Mouse (Mus musculus) kidney, adult 2 months (tissue): ENCODE data around the gene Capn1. TPM values are rescaled to one million over a fixed set of nuclear protein-coding genes. Genes with fewer than 3 reads are reported as not detected.

Experiments used
- DNase-seq: peaks from one replicate; pipeline ENCODE4 v3.0.0; 2021
- H3K27ac ChIP-seq: fragments of 200-500 bp; 2 replicates; pipeline ENCODE4 v1.5.1; 2012; ENCODE audit warnings: low read depth, low read length, control low read depth, inconsistent platforms; ENCODE audit not compliant: insufficient read depth
- H3K27me3 ChIP-seq: fragments of 200-500 bp; replicated peaks from 2 replicates; pipeline ENCODE4 v1.6.1; 2012; ENCODE audit warnings: mild to moderate bottlenecking, moderate library complexity, low read length, inconsistent platforms; ENCODE audit not compliant: control insufficient read depth, insufficient read depth
- H3K36me3 ChIP-seq: fragments of 200-500 bp; 2 replicates; pipeline ENCODE4 v1.6.1; 2012; ENCODE audit warnings: mild to moderate bottlenecking, moderate library complexity, low read length, inconsistent platforms; ENCODE audit not compliant: control insufficient read depth, insufficient read depth
- H3K4me1 ChIP-seq: fragments of 200-500 bp; 2 replicates; pipeline ENCODE4 v1.6.1; 2011; ENCODE audit warnings: low read length; ENCODE audit not compliant: control insufficient read depth, insufficient read depth
- H3K4me3 ChIP-seq: fragments of 200-500 bp; 2 replicates; pipeline ENCODE4 v1.5.1; 2011; ENCODE audit warnings: mild to moderate bottlenecking, low read depth, low read length, control low read depth; ENCODE audit not compliant: insufficient read depth
- CTCF ChIP-seq: fragments of 200-500 bp; conservative IDR thresholded peaks from 2 replicates; pipeline ENCODE4 v1.5.1; 2011; ENCODE audit warnings: low read depth, mild to moderate bottlenecking, control low read depth, low read length, moderate library complexity, mixed read lengths; ENCODE audit not compliant: insufficient read depth, insufficient read length
- POLR2A ChIP-seq: fragments of 200-500 bp; IDR thresholded peaks from one replicate; pipeline ENCODE4 v1.6.1; 2011; ENCODE audit warnings: low read depth, low read length, control low read depth
- WGBS: fragments of 180-500 bp; shearing (Covaris S2); methylation state at CpG from one replicate; pipeline ENCODE4 v1.1.7; 2018; 5-methylcytosine and 5-hydroxymethylcytosine counted together
- polyA plus RNA-seq: library from polyadenylated mRNA; depleted of rRNA; stranded (reverse); fragments of >200 nt; gene quantifications from 2 replicates; pipeline ENCODE4 v1.2.3, GENCODE M21; 2012

Gene Capn1
- polyA plus RNA-seq, 1 experiment, result 38.0 TPM

DNA sequence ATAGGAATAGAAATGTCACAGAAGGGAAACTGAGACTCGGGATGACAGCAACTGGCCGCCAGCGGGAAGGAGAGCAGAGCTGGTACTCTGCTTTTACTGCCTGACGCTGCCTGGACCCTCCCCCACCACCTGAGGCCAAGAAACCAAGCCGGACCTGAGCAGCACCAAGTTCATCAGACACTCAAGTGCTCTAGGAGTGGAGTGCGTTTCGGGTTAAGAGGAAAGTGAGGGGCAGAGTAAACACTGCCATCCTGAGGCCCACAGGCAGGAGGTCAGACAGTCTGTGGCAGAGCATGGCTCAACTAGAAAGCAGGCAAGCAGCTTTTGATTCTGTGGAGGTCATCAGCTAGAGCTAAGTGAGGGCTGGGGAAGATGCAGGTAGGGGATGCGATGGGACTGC is 7.4 kb upstream of the Capn1 start:
- Histone ChIP-seq H3K27ac (no peak overlapping the region), H3K27me3 (no peaks in the 10 kb centered on the region), H3K4me1 (no peaks in the 10 kb centered on the region), H3K4me3 (no peak overlapping the region), H3K36me3 (no peaks in the 10 kb centered on the region)
- TF ChIP-seq POLR2A, result no peak
- no peak for TF ChIP-seq CTCF
- 63% methylated on average over 8 of the region's 8 CpGs for WGBS
- no peak for DNase-seq

DNA sequence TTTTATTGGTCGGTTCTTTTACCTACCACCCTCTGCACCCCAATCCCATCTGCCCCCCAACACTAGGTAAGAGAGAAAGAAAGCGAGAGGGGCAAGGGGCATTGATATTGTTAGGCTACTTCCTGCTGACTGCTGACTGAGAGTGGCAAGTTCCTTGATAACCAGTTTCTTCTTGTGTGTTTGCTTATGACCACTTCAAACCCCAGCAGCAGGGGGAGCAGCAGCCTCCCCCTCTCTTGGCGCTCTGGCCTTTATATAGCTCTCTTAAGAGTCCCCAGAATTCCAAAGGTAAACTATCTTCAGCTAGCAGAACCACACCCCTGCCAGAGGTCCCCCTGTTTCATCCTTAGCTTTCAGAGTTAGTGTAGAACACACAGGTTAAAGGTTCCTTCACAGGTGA is 4.6 kb upstream of the Capn1 start:
- no peaks in the 10 kb centered on the region for H3K27me3 ChIP-seq
- no peak for TF ChIP-seq CTCF
- no peak for TF ChIP-seq POLR2A
- H3K4me1 ChIP-seq, result no peaks in the 10 kb centered on the region
- H3K27ac ChIP-seq, result no peak overlapping the region
- no peak for DNase-seq
- WGBS, result 66% methylated on average over 3 of the region's 3 CpGs
- H3K4me3 ChIP-seq, result no peak overlapping the region
- H3K36me3 ChIP-seq, result no peaks in the 10 kb centered on the region

DNA sequence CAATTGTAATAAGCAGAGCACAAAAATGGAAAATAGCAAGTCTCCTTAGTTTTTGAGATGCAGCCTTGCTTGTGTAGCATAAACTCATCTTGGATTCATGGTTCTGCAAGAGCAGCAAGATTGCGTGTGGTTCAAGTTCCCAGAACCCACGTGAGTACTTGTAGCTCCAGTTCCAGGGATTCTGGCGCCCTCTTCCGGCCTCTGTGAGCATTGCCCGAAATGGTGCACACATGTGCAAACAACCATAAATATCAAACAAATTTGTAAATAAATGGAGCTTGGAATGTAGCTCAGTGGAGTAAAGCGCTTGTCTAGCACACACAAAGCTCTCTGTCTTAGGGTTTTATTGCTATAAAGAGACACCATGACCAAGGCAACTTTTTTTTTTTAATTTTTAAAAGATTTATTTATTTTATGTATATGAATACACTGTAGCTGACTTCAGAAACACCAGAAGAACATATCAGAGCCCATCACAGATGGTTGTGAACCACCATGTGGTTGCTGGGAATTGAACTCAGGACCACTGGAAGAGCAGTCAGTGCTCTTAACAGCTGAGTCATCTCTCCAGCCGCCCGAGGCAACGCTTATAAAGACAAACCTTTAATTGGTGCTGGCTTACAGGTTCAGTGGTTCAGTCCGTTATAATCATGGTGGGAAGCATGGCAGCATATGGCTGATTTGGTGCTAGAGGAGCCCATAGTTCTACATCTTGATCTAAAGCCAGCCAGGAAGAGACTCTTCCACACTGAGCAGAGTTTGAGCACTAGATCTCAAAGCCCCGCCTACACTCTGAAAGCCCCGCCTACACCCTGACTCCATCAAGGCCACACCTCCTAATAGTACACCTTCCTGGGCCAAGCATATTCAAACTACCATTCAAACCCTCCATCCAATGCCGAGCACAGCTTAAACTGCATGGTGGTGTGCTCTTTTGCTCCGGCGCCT is 2.7 kb upstream of the Capn1 start:
- WGBS, result 26% methylated on average over 15 of the region's 15 CpGs
- Histone ChIP-seq H3K27ac (no peak overlapping the region), H3K4me1 (peaks cover 5% of the 10 kb centered on the region; the same call in 1 of the 2 replicates), H3K4me3 (no peak overlapping the region), H3K27me3 (no peaks in the 10 kb centered on the region), H3K36me3 (no peaks in the 10 kb centered on the region)
- peak; percentile 93 for DNase-seq
- TF ChIP-seq POLR2A, result no peak
- peak; percentile 97; the same call in 1 of the 2 replicates for TF ChIP-seq CTCF

DNA sequence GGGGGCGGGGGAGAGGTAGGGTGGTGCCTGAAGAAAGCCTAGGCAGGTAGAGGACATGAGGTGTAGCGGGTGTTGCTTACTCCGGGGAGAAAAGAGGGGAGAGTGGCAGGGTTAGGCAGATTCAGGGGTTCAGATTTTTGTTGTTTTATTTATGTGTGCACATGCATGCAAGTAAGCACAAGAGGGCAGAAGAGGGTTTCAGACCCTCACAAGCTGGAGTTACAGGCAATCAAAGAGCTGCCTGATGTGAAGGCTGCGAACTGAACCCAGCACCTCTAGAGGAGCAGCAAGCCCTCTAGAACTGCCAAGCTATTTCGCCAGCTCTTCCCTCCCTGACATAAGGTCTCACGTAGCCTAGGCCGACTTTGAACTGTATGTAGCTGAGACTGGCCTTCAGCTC is 835 bp upstream of the Capn1 start:
- Histone ChIP-seq H3K27ac (no peak overlapping the region), H3K27me3 (no peaks in the 10 kb centered on the region), H3K4me1 (peaks cover 5% of the 10 kb centered on the region; the same call in 1 of the 2 replicates), H3K36me3 (no peaks in the 10 kb centered on the region), H3K4me3 (no peak overlapping the region)
- TF ChIP-seq CTCF (peak; percentile 22; the same call in 1 of the 2 replicates), POLR2A (no peak)
- 61% methylated on average over 7 of the region's 7 CpGs for WGBS
- DNase-seq, result no peak

DNA sequence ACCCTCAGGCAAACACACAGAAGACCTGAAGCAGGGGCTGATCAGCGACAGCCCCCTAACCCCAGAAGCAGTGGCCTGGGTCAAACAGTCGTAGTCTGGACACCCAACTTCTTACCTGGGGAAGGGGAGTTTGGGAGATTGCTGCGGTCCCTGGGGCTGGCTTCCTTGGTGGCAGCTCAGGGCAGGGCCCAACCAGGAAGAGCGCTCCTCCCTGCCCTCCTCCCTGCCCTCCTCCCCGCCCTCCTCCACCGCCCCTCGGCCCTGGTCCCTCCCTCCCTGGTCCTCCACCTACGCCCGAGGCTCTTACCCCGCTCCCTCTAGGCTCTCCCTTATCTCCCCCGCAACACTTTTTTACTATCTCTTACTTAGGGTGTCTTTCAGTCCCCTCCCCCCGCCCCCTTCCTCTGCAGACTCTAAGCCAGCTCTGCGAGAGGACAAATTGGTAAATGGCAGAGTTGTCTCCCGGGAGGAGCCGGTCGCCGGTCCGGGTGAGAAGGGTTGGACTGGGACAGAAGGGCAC is 646 bp downstream of the Capn1 start:
- TF ChIP-seq CTCF (no peak), POLR2A (no peak)
- Histone ChIP-seq H3K27ac (peak overlapping the region; percentile 61), H3K4me3 (peak overlapping the region; percentile 71), H3K36me3 (no peaks in the 10 kb centered on the region), H3K27me3 (no peaks in the 10 kb centered on the region), H3K4me1 (peaks cover 5% of the 10 kb centered on the region; the same call in 1 of the 2 replicates)
- WGBS, result 2% methylated on average over 16 of the region's 18 CpGs
- DNase-seq, result peak; percentile 48

DNA sequence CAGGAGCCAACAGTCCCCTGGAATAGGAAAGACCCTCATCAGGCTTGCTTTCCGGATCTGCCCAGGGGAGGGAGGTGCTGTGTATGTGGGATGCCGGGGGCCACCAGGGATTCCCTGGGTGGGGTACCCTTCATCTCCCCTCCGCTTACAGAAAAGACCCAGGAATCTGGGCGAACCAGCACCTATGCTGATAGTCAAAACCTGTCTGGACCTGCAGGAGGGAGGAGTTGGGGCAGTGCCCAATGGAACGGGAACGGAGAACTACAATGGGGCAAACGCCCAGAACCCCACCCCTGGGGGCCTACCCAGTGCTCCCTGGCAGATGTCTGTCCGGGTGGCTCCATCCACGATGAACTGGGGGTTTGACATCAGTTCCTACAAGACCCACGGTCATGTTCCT is 2.0 kb downstream of the Capn1 start:
- TF ChIP-seq POLR2A (no peak), CTCF (no peak)
- Histone ChIP-seq H3K36me3 (no peaks in the 10 kb centered on the region), H3K4me3 (no peak overlapping the region), H3K27me3 (no peaks in the 10 kb centered on the region), H3K27ac (peak overlapping the region; percentile 9; the same call in 1 of the 2 replicates), H3K4me1 (peaks cover 5% of the 10 kb centered on the region; the same call in 1 of the 2 replicates)
- 81% methylated on average over 10 of the region's 10 CpGs for WGBS
- no peak for DNase-seq

DNA sequence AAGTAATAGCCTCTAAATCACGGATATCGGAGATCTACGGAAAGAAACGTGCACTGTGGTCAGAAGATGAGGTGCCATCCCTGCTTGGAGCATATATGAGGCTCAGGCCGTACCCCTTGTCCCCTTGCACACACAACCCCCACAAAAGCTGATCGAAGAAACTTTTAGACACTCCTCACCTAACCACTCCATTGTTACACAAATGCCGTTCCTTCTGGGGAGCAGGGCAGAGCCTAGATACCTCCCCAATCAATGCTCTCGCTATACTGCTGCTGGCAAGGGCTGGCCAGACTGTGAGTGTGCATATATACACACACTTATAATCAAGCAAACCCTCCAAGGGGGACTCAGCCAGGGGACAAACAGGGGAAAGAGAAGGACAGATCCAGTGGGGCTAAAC is 6.6 kb downstream of the Capn1 start:
- Histone ChIP-seq H3K27me3 (no peaks in the 10 kb centered on the region), H3K4me3 (no peak overlapping the region), H3K4me1 (no peaks in the 10 kb centered on the region; the same call in 1 of the 2 replicates), H3K36me3 (no peaks in the 10 kb centered on the region), H3K27ac (no peak overlapping the region)
- TF ChIP-seq POLR2A (no peak), CTCF (no peak)
- WGBS, result 90% methylated on average over 8 of the region's 8 CpGs
- no peak for DNase-seq
